Mouse (Mus musculus) midbrain, postnatal 0 days (tissue): ENCODE data around the gene Timd2. TPM values are rescaled to one million over a fixed set of nuclear protein-coding genes. Genes with fewer than 3 reads are reported as not detected.
"Not testable (repeated sequence)": the region's sequence is repeated elsewhere in the genome, so short reads cannot be mapped to it uniquely, and the experiment has no call there.

Source experiments
- ATAC-seq: fragments of 200-750 bp; cut with Nextera tagmentation; 2 replicates; pipeline ENCODE4 v1.8.0; 2017; ENCODE audit warnings: moderate number of reproducible peaks, mild to moderate bottlenecking, moderate TSS enrichment, moderate library complexity; ENCODE audit not compliant: low FRiP score
- DNase-seq: peaks from one replicate; pipeline ENCODE4 v3.0.0-alpha.2; 2015; ENCODE audit warnings: low spot score
- H3K27ac ChIP-seq: fragments of 300-500 bp; sonication (generic); 2 replicates; pipeline ENCODE4 v1.5.1; 2014; ENCODE audit warnings: low read depth, mild to moderate bottlenecking, low read length, mixed read lengths
- H3K27me3 ChIP-seq: fragments of 300-500 bp; sonication (generic); 2 replicates; pipeline ENCODE4 v1.6.1; 2014; ENCODE audit warnings: low read length, control low read depth, mixed read lengths; ENCODE audit not compliant: insufficient read depth
- H3K36me3 ChIP-seq: fragments of 300-500 bp; sonication (generic); 2 replicates; pipeline ENCODE4 v1.6.1; 2014; ENCODE audit warnings: low read length, control low read depth, mixed read lengths; ENCODE audit not compliant: insufficient read depth
- H3K4me1 ChIP-seq: fragments of 300-500 bp; sonication (generic); 2 replicates; pipeline ENCODE4 v1.6.1; 2014; ENCODE audit warnings: mild to moderate bottlenecking, control low read depth, antibody characterized with exemption, low read length, mixed read lengths; ENCODE audit not compliant: insufficient read depth
- H3K4me2 ChIP-seq: fragments of 300-500 bp; sonication (generic); 2 replicates; pipeline ENCODE4 v1.6.1; 2014; ENCODE audit warnings: low read depth, mild to moderate bottlenecking, low read length, mixed read lengths; ENCODE audit not compliant: poor library complexity, severe bottlenecking
- H3K4me3 ChIP-seq: fragments of 300-500 bp; sonication (generic); 2 replicates; pipeline ENCODE4 v1.5.1; 2014; ENCODE audit warnings: low read depth, mild to moderate bottlenecking, low read length, moderate library complexity
- H3K9ac ChIP-seq: fragments of 300-500 bp; sonication (generic); replicated peaks from 2 replicates; pipeline ENCODE4 v1.6.1; 2014; ENCODE audit warnings: mild to moderate bottlenecking, low read length, moderate library complexity, mixed read lengths; ENCODE audit not compliant: poor library complexity, severe bottlenecking
- H3K9me3 ChIP-seq: fragments of 300-500 bp; sonication (generic); 2 replicates; pipeline ENCODE4 v1.6.1; 2016; ENCODE audit warnings: low read length, control low read depth
- CTCF ChIP-seq: IDR thresholded peaks from 2 replicates; pipeline ENCODE4 v1.5.1; 2016; ENCODE audit warnings: antibody characterized with exemption, mild to moderate bottlenecking
- WGBS: fragments of 180-500 bp; shearing (Covaris S2); extraction: QIAGEN DNeasy Blood & Tissue Kit; methylation state at CpG from one replicate; pipeline ENCODE4 v1.1.7; 2014; 5-methylcytosine and 5-hydroxymethylcytosine counted together
- polyA plus RNA-seq: library from polyadenylated mRNA; unstranded; fragments of >200 nt; fragmentation: Nextera tagmentation; extraction: Ambion mirVana; gene quantifications from 2 replicates; pipeline ENCODE4 v1.2.1, GENCODE M21; 2015
- total RNA-seq: library from RNA; depleted of rRNA; stranded (reverse); fragments of >200 nt; gene quantifications from 2 replicates; pipeline ENCODE4 v1.2.3, GENCODE M21; 2014

Gene Timd2
- total and polyA plus RNA-seq, 2 experiments from 2014 or later, result not detected

- Histone ChIP-seq H3K27ac (no peak overlapping the region), H3K4me3 (no peak overlapping the region), H3K9ac (no peak overlapping the region), H3K9me3 (no peaks in the 10 kb centered on the region), H3K4me2 (no peak overlapping the region), H3K4me1 (no peaks in the 10 kb centered on the region), H3K27me3 (no peaks in the 10 kb centered on the region), H3K36me3 (no peaks in the 10 kb centered on the region)
- ATAC-seq (peak; percentile 66), DNase-seq (no peak)
- no peak for TF ChIP-seq CTCF
- WGBS, result 49% methylated on average over 1 of the region's 1 CpGs
These were observed 62.0 kb downstream of the Timd2 start for GRCm38 (mm10) chr11:46644824-46645223.

- no peak overlapping the region for H3K4me3 ChIP-seq
- H3K36me3 ChIP-seq, result no peaks in the 10 kb centered on the region
- DNase-seq, result no peak
- no peak for TF ChIP-seq CTCF
- H3K27ac ChIP-seq, result no peak overlapping the region
- ATAC-seq, result no peak
- H3K4me1 ChIP-seq, result no peaks in the 10 kb centered on the region
- H3K4me2 ChIP-seq, result no peak overlapping the region
- no peak overlapping the region for H3K9ac ChIP-seq
- no peaks in the 10 kb centered on the region for H3K9me3 ChIP-seq
- no peaks in the 10 kb centered on the region for H3K27me3 ChIP-seq
- 91% methylated on average over 3 of the region's 3 CpGs for WGBS
These were observed 70.3 kb downstream of the Timd2 start for GRCm38 (mm10) chr11:46636568-46636967.

- not testable (repeated sequence) for H3K4me2 ChIP-seq, H3K9ac ChIP-seq, H3K4me1 ChIP-seq, H3K36me3 ChIP-seq, ATAC-seq, H3K27me3 ChIP-seq, H3K27ac ChIP-seq, H3K4me3 ChIP-seq, H3K9me3 ChIP-seq, DNase-seq
- 83% methylated on average over 4 of the region's 4 CpGs for WGBS
These were observed 71.3 kb downstream of the Timd2 start for GRCm38 (mm10) chr11:46635516-46635915.

- WGBS, result 19% methylated on average over 3 of the region's 3 CpGs
- Histone ChIP-seq H3K27me3 (no peaks in the 10 kb centered on the region), H3K4me3 (no peak overlapping the region), H3K4me2 (no peak overlapping the region), H3K4me1 (no peaks in the 10 kb centered on the region), H3K9me3 (no peaks in the 10 kb centered on the region), H3K27ac (no peak overlapping the region), H3K36me3 (no peaks in the 10 kb centered on the region), H3K9ac (no peak overlapping the region)
- ATAC-seq (peak; percentile 62; the same call in 1 of the 2 replicates), DNase-seq (peak; percentile 72)
- TF ChIP-seq CTCF, result peak; percentile 79
These were observed 75.2 kb downstream of the Timd2 start for GRCm38 (mm10) chr11:46631635-46632034.

- Histone ChIP-seq H3K27me3 (no peaks in the 10 kb centered on the region), H3K4me1 (no peaks in the 10 kb centered on the region), H3K27ac (no peak within 1 kb of the TSS), H3K4me2 (no peak within 1 kb of the TSS), H3K4me3 (no peak within 1 kb of the TSS), H3K36me3 (no peaks in the 10 kb centered on the region), H3K9ac (no peak within 1 kb of the TSS), H3K9me3 (no peaks in the 10 kb centered on the region)
- WGBS, result 86% methylated on average over 2 of the region's 2 CpGs
- ATAC-seq (no peak), DNase-seq (no peak)
- TF ChIP-seq CTCF, result no peak
These were observed 77.6 kb downstream of the Timd2 start, which contains the start of gene Dppa1 for GRCm38 (mm10) chr11:46629211-46629795. Gene Dppa1, minus strand, starts transcription at chr11:46629261.

- Histone ChIP-seq H3K4me3 (no peak overlapping the region), H3K4me1 (no peaks in the 10 kb centered on the region), H3K36me3 (no peaks in the 10 kb centered on the region), H3K4me2 (no peak overlapping the region), H3K9ac (no peak overlapping the region), H3K9me3 (no peaks in the 10 kb centered on the region), H3K27me3 (no peaks in the 10 kb centered on the region), H3K27ac (no peak overlapping the region)
- no peak for TF ChIP-seq CTCF
- no peak for ATAC-seq
- WGBS, result 67% methylated on average over 7 of the region's 7 CpGs
- DNase-seq, result no peak
These were observed 86.3 kb downstream of the Timd2 start for GRCm38 (mm10) chr11:46620414-46621168.
